Comparison of ENCODE assay signal across 27 mouse cellular contexts in the genomic region with DNA sequence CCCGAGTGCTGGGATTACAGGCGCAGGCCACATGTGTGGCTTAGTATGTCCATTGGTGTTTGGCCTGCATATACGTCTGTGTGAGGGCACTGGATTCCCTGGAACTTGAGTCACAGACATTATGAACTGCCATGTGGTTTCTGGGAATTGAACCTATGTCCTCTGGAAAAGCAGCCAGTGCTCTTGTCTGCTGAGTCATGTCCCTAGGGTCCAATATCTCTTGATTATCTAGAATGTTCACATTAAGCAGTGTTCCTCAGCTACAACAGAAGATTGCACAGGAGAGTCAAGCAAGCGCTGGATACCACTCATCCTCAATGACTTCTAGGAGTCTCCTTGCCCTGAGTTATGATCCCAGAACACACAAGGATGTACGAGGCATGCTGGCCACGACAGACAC.
"Had no signal": no experiment of that assay in that cellular context is flagged by ENCODE, and none has a peak within 500 bp of the region (broad histone marks: within the 10 kb centered on the region; RNA-seq: fewer than 3 reads in every experiment).

No protein-coding gene starts in this region.

- ATAC-seq: hindbrain, embryonic 16.5 days; inflammation-experienced regulatory T-cells, adult 6 months; intestine, embryonic 15.5 days; intestine, postnatal 0 days had no signal

- DNase-seq: gastrocnemius, adult 2 months; gastrocnemius, postnatal 10 days; gastrocnemius, postnatal 25 days; heart, adult 18-20 months; heart, postnatal 10 days; heart, postnatal 4 days; kidney, adult 2 months; kidney, adult 9 months; kidney, postnatal 14 days; kidney, postnatal 36 days; layer of hippocampus, adult 9-11 months; liver; liver, embryonic 13.5 days had no signal

- H3K27ac ChIP-seq: gastrocnemius, adult 2 months; heart, embryonic 10.5 days; hindbrain, embryonic 10.5 days; hindbrain, embryonic 12.5 days; hindbrain, embryonic 14.5 days; intestine, embryonic 15.5 days; kidney, embryonic 15.5 days; kidney, postnatal 0 days; left cerebral cortex, adult 2 months; limb, embryonic 12.5 days; liver, embryonic 13.5 days; liver, embryonic 15.5 days had no signal

- H3K36me3 ChIP-seq: heart, embryonic 10.5 days; heart, embryonic 12.5 days; hindbrain, embryonic 10.5 days; hindbrain, embryonic 12.5 days; intestine, embryonic 15.5 days; kidney, embryonic 15.5 days; limb, embryonic 12.5 days; liver, embryonic 13.5 days; liver, embryonic 15.5 days had no signal

- H3K9ac ChIP-seq: heart, embryonic 12.5 days; hindbrain, embryonic 12.5 days; hindbrain, embryonic 14.5 days; intestine, embryonic 15.5 days; kidney, embryonic 15.5 days; limb, embryonic 12.5 days; liver, embryonic 13.5 days; liver, embryonic 15.5 days had no signal

- H3K9me3 ChIP-seq: heart, embryonic 10.5 days; heart, embryonic 12.5 days; hindbrain, embryonic 10.5 days; hindbrain, embryonic 12.5 days; intestine, embryonic 15.5 days; kidney, embryonic 15.5 days; limb, embryonic 12.5 days; liver, embryonic 13.5 days; liver, embryonic 15.5 days had no signal

- H3K4me3 ChIP-seq: gastrocnemius, adult 2 months; heart, embryonic 10.5 days; heart, embryonic 12.5 days; hindbrain, embryonic 10.5 days; hindbrain, embryonic 12.5 days; intestine, embryonic 15.5 days; kidney, embryonic 15.5 days; left cerebral cortex, adult 2 months; limb, embryonic 12.5 days; liver, embryonic 13.5 days; liver, embryonic 15.5 days had no signal
